Mouse (Mus musculus) liver, embryonic 14.5 days (tissue): ENCODE data around the gene Jup.

Source experiments
- CTCF ChIP-seq: IDR thresholded peaks from 2 replicates; pipeline ENCODE4 v1.5.1; 2016; ENCODE audit warnings: antibody characterized with exemption, low read depth, control low read depth
- EP300 ChIP-seq: IDR thresholded peaks from 2 replicates; pipeline ENCODE4 v1.6.1; 2016; ENCODE audit warnings: antibody characterized with exemption, low read depth

DNA sequence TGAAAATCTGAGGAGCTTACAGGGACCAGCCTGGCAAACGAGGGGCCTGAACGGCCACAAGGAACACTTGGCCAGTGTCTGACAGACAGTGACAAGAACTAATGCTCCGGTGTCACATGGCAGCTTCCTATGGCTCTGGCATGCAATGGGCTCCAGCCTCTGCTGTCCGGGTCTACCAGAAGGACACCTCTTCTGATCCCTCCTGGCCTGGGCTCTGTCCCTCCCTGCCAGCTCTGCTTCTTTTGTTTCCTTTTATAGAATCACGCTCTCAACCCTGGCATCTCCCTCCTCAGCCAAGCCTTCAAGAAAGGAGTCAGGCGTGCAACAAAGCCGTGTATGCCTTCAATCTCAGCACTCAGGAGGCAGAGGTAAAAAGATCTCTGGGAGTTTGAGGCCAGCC, 32.5 kb upstream of the Jup start:
- TF ChIP-seq CTCF (no peak), EP300 (no peak)
